Mouse (Mus musculus) hindbrain, embryonic 10.5 days (tissue): Measurements from ENCODE around the gene Yars. TPM values are rescaled to one million over a fixed set of nuclear protein-coding genes. Genes with fewer than 3 reads are reported as not detected.
A peak's percentile ranks its signal among the peaks of the same experiment; 100 is the strongest.

Experiments
- DNase-seq: peaks from one replicate; pipeline ENCODE4 v3.0.0-alpha.2; 2017; ENCODE audit warnings: low spot score
- H3K27ac ChIP-seq: fragments of 300-500 bp; sonication (generic); 2 replicates; pipeline ENCODE4 v1.5.1; 2016; ENCODE audit warnings: mild to moderate bottlenecking, moderate library complexity
- H3K27me3 ChIP-seq: fragments of 300-500 bp; sonication (generic); 2 replicates; pipeline ENCODE4 v1.6.1; 2016; ENCODE audit warnings: mild to moderate bottlenecking; ENCODE audit not compliant: poor library complexity, insufficient read depth, severe bottlenecking
- H3K36me3 ChIP-seq: fragments of 300-500 bp; sonication (generic); 2 replicates; pipeline ENCODE4 v1.6.1; 2016; ENCODE audit warnings: mild to moderate bottlenecking, moderate library complexity
- H3K4me1 ChIP-seq: fragments of 300-500 bp; sonication (generic); replicated peaks from 2 replicates; pipeline ENCODE4 v1.6.1; 2016; ENCODE audit warnings: mild to moderate bottlenecking
- H3K4me3 ChIP-seq: fragments of 300-500 bp; sonication (generic); 2 replicates; pipeline ENCODE4 v1.5.1; 2016; ENCODE audit warnings: mild to moderate bottlenecking, moderate library complexity
- H3K9me3 ChIP-seq: fragments of 300-500 bp; sonication (generic); 2 replicates; pipeline ENCODE4 v1.6.1; 2016; ENCODE audit warnings: mild to moderate bottlenecking, moderate library complexity
- WGBS: fragments of 180-500 bp; shearing (Covaris S2); methylation state at CpG from one replicate; pipeline ENCODE4 v1.1.7; 2016; 5-methylcytosine and 5-hydroxymethylcytosine counted together
- polyA plus RNA-seq: library from polyadenylated mRNA; unstranded; fragments of >200 nt; fragmentation: Nextera tagmentation; extraction: Ambion mirVana; gene quantifications from 2 replicates; pipeline ENCODE4 v1.2.1, GENCODE M21; 2016

Gene Yars
- polyA plus RNA-seq, 1 experiment from 2014 or later: 109 TPM

DNA sequence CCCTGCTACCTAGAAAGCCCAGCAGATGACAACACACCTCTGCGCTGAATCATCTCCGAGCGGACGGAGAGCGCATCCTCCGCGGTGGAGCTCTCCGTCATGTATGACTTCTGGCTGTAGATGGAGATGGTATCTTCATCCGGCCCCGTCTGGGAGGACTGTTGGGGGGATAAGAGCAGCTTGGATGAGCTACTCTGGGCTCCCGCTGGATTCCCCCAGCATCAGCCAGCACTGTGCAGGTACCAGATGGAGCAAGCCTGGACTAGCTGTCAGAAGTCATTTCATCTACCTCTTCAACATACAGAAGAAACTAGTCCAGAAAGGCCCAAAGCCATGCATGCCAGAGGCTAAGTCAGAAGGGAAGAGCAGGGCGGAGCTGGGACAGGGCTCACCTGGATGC is 35.8 kb downstream of the Yars start:
- WGBS: 97% methylated on average over 12 of the region's 12 CpGs
- peaks cover 65% of the 10 kb centered on the region for H3K4me1 ChIP-seq
- H3K27me3 ChIP-seq: peaks cover 83% of the 10 kb centered on the region

DNA sequence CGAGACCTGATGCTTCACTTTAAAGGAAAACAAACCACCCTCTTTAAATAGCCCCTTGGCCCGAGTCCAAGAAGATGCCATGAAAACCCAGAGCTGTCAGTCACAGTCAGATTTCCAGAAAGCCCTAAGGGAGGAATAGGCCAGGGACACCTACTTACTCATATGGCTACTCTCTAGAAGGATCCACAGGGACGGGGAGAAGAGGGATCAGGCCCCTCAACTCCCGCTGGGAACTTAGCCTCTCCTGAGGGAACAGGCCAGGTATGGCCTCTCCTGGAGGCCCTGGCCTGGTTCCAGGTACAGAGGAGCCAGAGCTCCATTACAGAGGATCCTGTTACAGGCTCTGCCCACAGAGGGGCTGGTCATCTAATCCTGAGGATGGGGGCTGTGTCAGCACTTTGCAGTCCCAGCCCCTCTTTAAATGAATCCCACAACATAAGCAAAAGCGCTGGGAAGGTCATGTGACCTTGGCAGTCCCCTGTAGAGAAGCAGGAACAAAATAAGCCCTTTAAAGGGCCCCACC is 36.9 kb downstream of the Yars start:
- peaks cover 80% of the 10 kb centered on the region for H3K27me3 ChIP-seq
- 37% methylated on average over 5 of the region's 5 CpGs for WGBS
- peak overlapping the region; percentile 44 for H3K4me3 ChIP-seq
- peak overlapping the region; percentile 82 for H3K27ac ChIP-seq
- H3K4me1 ChIP-seq: peaks cover 69% of the 10 kb centered on the region
- peaks cover 34% of the 10 kb centered on the region for H3K36me3 ChIP-seq
- no peak for DNase-seq
- no peaks in the 10 kb centered on the region for H3K9me3 ChIP-seq

More for the DNA sequence above, 35.8 kb downstream of the Yars start:
- no peak overlapping the region for H3K27ac ChIP-seq
- DNase-seq: no peak
- no peak overlapping the region for H3K4me3 ChIP-seq
- H3K36me3 ChIP-seq: peaks cover 46% of the 10 kb centered on the region
- no peaks in the 10 kb centered on the region for H3K9me3 ChIP-seq

DNA sequence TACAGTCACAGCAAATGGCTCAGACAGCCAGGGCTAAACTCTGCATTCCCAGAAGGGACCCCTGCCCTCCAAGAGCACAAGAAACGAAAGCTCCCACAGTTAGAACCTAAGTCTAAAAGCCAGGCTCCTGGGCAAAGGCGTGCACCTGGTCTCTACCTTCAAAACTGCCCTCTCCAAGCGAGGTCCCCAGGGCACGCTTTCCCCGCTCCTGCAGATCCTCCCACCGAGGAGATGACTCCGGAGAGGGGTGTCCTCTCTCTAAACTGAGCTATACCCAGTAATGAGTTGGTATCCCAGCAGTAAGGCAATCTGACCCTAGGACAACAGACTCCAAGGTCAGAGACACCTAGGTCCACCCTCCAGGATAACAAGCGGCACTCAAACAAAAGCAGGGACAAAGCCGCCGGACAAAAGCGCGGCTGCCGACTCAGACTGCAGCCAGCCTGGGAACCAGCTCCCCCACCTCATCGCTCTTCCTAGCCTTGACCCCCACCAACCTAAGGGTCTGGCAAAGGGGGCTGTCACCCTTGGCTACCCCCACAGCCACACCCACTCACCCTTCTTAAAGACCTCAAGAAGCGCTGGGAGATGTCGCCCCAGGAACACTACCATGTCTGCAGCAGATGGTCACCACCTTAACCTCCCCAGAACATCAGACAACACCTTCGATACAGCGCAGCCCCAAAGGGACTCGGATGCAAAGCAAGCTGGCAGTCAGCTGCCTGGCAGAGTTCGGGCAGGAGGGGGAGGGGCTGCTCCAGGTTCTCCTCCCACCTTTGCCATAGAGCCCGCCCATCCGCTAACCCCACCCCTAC is 37.8 kb downstream of the Yars start:
- Histone ChIP-seq H3K27ac (peak overlapping the region; percentile 82), H3K4me1 (peaks cover 71% of the 10 kb centered on the region), H3K4me3 (peak overlapping the region; percentile 44), H3K27me3 (peaks cover 71% of the 10 kb centered on the region), H3K9me3 (no peaks in the 10 kb centered on the region), H3K36me3 (peaks cover 25% of the 10 kb centered on the region)
- no peak for DNase-seq
- WGBS: 5% methylated on average over 22 of the region's 22 CpGs

DNA sequence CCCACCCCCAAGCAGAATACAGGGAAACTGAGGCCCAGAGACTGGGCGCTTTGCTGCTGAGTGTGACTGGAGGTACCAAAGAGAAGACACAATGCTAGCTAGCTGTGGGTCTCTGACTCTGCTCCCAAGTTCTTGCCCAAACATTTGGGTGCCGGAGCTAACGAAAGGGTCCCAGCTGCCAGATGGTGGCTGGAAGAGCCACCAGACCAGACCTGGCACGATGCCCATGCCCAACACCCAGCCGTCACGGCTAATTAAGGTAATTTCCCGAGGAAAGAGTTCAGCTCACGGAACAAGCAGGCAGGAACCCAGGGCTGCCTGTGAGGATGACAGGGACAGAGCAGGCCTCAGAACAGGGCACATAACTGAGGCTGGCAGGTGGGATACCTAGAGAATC is 38.4 kb downstream of the Yars start:
- H3K9me3 ChIP-seq: no peaks in the 10 kb centered on the region
- WGBS: 40% methylated on average over 8 of the region's 8 CpGs
- H3K27ac ChIP-seq: peak overlapping the region; percentile 82
- peaks cover 65% of the 10 kb centered on the region for H3K27me3 ChIP-seq
- DNase-seq: no peak
- peak overlapping the region; percentile 44 for H3K4me3 ChIP-seq
- H3K36me3 ChIP-seq: peaks cover 19% of the 10 kb centered on the region; the same call in 1 of the 2 replicates
- H3K4me1 ChIP-seq: peaks cover 71% of the 10 kb centered on the region

DNA sequence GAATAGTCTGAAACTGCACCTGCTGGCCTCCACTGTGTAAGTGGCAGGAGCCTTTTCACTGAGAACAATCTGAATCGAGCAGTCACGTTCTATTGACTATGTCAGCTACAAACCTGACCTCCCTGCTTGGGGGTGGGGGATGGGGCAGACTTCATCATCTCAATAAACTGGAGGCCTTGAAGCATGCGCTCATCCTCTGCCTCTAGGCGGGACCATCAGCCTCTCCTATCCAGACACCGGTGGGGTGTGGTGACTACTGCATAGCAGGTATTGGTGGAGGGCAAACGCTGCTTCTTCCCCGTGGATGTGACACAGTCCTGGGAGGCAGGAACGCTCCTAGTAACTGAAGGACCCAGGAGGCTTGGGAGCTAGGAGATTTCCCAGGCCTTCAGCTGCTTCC is 41.4 kb downstream of the Yars start:
- Histone ChIP-seq H3K4me1 (peaks cover 62% of the 10 kb centered on the region), H3K27me3 (peaks cover 41% of the 10 kb centered on the region), H3K9me3 (no peaks in the 10 kb centered on the region), H3K27ac (no peak overlapping the region; the same call in 1 of the 2 replicates), H3K4me3 (no peak overlapping the region), H3K36me3 (0 out of 2 replicates have a peak, but pooled peaks cover under 1% of the 10 kb centered on the region)
- 54% methylated on average over 8 of the region's 8 CpGs for WGBS
- DNase-seq: no peak

DNA sequence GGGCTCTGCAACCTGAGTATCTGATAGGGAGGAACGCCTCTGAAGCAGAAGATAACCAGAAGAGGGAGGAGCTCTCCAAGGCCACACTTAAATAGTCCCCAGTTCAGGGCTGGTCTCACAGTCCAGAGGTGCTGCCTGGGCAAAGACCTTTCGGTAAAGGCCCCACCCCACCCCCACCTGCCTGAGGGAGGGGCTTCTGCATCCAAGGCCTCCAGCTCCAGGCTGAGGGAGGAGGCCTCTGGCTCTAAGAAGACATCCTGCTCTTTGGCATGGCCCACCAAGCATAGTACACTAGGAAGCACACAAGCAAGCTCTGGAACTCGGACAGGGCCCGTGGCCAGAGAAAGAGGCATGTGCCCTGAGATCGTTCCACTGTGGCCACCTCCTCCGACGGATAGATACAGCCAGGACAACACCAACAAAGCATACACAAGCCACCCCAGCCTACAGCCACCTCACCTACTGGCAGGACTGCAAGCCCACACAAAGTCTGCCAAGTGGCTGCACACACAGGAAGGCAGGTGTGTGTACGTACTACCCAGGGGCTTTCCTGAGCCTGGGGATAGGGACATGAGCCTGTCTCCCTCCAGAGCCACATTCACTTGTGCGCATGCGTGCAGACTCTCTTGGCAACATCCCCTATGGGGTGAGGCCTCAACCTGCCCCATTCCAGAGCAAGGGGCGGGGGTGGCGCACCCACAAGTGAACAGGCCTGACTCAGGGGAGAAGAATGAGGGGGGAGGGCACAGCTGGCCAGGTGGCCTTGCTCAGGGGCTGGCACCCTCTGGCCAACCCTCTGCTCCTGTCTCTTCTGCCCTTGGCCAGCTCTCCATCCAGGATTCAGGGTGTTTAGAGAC is 42.3 kb downstream of the Yars start:
- peaks cover 61% of the 10 kb centered on the region for H3K4me1 ChIP-seq
- no peak overlapping the region for H3K4me3 ChIP-seq
- 70% methylated on average over 12 of the region's 12 CpGs for WGBS
- H3K9me3 ChIP-seq: no peaks in the 10 kb centered on the region
- H3K27me3 ChIP-seq: peaks cover 32% of the 10 kb centered on the region
- peak overlapping the region; percentile 50; the same call in 1 of the 2 replicates for H3K27ac ChIP-seq
- no peaks in the 10 kb centered on the region for H3K36me3 ChIP-seq
- DNase-seq: no peak

DNA sequence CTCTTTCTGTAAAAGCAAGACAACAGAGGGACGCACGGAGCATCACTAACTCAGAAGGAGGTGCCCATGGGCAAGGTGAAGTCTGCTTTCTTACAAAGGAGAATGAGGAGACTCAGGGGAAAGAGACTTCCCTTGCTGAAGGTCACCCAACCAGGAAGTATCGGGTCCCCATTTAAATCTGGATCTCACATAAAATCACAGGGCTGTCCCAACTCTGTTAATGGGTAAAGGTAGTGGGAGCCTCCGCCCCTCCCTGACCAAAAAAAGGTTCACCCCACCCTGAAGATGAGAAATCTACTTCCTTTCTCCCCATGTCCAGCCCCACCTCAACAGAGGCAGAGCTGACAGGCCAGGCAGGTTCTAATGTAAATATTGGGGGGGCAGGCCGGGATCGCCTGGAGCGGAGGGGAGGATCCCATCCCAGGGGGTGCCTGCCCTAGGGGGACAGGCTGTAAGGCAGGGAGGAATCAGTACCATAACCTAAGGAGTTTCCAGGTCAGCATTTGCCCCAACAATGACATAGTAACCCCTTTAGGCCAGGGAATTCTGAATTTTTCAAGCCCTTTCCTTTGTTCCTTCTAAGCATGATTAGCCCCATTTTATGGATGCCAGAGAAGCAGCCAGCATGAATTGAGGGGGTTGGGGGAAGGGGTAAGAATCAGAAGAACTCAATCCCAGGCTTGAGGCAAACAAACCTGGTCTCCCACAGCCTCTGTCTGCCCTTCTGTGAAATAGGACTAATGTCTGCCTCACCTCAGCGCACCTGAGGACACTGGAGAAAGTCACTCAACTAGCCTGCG is 43.2 kb downstream of the Yars start:
- peak overlapping the region; percentile 40; the same call in 1 of the 2 replicates for H3K27ac ChIP-seq
- H3K4me1 ChIP-seq: peaks cover 61% of the 10 kb centered on the region
- H3K27me3 ChIP-seq: peaks cover 26% of the 10 kb centered on the region
- DNase-seq: no peak
- 66% methylated on average over 9 of the region's 9 CpGs for WGBS
- H3K36me3 ChIP-seq: no peaks in the 10 kb centered on the region
- no peak overlapping the region for H3K4me3 ChIP-seq
- no peaks in the 10 kb centered on the region for H3K9me3 ChIP-seq

DNA sequence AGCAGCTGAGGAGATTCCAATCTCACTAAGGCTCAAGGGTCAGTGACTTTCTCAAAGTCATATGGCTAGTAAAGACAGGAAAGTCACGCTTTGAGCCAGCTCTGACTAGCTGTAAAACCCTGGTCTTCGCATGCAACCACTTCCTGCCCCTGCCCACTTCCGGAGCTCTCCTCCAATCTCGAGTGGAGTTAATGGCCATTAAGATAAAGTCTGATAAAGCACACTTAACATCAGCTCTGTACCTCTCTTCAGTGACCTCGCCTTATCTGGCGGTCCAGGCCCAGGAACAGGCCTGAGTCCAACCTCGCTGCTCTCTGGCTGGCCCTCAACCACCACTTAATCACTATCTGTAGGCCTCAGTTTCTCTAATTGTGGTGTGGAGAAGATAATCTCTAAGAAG is 44.9 kb downstream of the Yars start:
- no peaks in the 10 kb centered on the region for H3K9me3 ChIP-seq
- H3K4me1 ChIP-seq: peaks cover 68% of the 10 kb centered on the region
- 85% methylated on average over 7 of the region's 7 CpGs for WGBS
- no peak overlapping the region for H3K4me3 ChIP-seq
- no peak for DNase-seq
- H3K36me3 ChIP-seq: no peaks in the 10 kb centered on the region
- H3K27me3 ChIP-seq: peaks cover 11% of the 10 kb centered on the region
- no peak overlapping the region for H3K27ac ChIP-seq

DNA sequence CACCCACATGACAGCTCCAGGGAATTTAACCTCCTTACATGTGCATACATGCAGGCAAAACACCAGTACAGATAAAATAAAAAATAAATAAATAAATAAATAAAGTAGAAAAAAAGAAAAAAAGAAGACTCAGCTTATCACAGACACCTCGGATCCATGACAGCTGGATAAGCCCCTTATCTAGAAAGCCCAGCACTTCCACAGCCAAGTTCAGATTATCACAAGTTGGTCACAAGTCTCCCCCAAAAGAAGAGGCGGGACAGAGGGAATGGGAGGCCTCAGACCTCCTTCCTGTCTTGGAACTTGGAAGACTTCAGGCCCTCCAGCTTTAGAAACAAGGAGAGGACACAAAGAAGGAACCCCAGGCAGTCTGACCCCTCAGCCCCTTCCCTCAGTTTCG is 45.6 kb downstream of the Yars start:
- WGBS: 76% methylated on average over 3 of the region's 3 CpGs
- peaks cover 70% of the 10 kb centered on the region for H3K4me1 ChIP-seq

DNA sequence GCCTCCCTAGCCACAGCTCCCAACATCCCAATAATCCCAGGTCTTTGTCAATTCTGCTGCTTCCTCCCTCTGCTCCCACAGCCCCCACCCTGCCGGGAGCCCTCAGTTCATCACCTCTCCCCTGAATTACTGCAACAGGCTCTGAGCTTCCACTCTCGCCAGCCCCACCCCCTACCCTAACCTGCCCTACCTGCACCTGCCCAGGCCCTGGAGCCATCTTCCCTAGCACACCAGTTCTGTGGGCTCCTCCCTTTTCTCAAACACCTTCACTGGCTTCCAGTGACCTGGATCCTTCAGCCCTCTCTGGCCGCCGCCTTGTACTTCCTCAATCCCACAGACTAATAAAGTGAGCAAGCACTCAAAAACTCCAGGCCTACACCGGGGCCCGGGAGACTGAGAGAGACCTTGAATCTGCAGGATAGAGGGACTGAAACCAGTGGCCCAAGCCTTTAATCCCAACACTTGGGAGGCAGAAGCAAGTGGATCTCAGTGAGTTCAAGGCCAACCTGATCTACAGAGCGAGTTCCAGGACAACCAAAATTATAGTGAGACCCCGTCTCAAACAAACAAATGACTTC is 46.8 kb downstream of the Yars start:
- Histone ChIP-seq H3K36me3 (no peaks in the 10 kb centered on the region), H3K27me3 (peaks cover 22% of the 10 kb centered on the region), H3K4me3 (no peak overlapping the region), H3K9me3 (no peaks in the 10 kb centered on the region), H3K4me1 (peaks cover 67% of the 10 kb centered on the region), H3K27ac (no peak overlapping the region)
- DNase-seq: no peak
- WGBS: 91% methylated on average over 8 of the region's 8 CpGs

More for the DNA sequence above, 45.6 kb downstream of the Yars start:
- H3K9me3 ChIP-seq: no peaks in the 10 kb centered on the region
- no peak for DNase-seq
- peak overlapping the region; percentile 35; the same call in 1 of the 2 replicates for H3K27ac ChIP-seq
- H3K27me3 ChIP-seq: peaks cover 12% of the 10 kb centered on the region
- H3K36me3 ChIP-seq: no peaks in the 10 kb centered on the region
- no peak overlapping the region for H3K4me3 ChIP-seq

DNA sequence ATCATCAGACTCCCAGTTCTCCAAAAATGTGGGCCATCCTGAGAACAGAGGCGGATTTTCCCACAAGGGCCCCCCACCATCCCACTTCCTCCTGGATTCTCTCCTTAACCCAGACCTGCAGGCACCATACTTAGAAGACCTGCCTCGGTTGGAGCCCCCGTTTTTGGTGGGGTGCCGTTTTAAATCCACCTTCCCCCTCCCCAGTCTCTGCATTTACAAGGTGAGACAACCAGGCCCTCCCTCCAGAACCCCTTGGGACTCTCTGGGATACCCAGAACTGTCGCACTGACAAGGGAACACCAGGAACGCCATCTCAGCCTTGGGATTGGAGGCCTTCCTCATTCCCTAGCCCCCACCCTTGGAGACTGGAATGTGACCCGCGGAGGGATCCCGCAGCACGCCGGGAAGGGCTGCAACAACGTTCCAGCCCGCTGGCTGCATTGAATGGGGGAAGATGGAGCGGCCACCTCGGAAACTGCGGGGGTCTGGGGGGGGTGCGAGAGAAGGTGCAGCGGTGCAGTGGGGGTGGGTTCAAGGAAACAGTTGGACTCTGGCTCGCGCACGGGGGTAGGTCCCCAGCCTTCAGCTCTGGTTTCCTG is 48.4 kb downstream of the Yars start:
- H3K27me3 ChIP-seq: peaks cover 34% of the 10 kb centered on the region
- no peaks in the 10 kb centered on the region for H3K9me3 ChIP-seq
- 3% methylated on average over 21 of the region's 21 CpGs for WGBS
- H3K4me3 ChIP-seq: peak overlapping the region; percentile 90
- peak; percentile 63 for DNase-seq
- H3K4me1 ChIP-seq: peaks cover 67% of the 10 kb centered on the region
- H3K36me3 ChIP-seq: no peaks in the 10 kb centered on the region
- H3K27ac ChIP-seq: peak overlapping the region; percentile 88
